Mouse (Mus musculus) splenic B cell, adult 2 months (primary cell): Measurements from ENCODE around the gene Farp1.

ENCODE experiments used
- DNase-seq: peaks from one replicate; pipeline ENCODE4 v3.0.0-alpha.2; 2011; ENCODE audit warnings: low read depth, low spot score
- H3K27me3 ChIP-seq: 2 replicates; pipeline ENCODE4 v1.6.1; 2012; ENCODE audit warnings: mild to moderate bottlenecking, low read length, moderate library complexity, mixed read lengths; ENCODE audit not compliant: control insufficient read depth, poor library complexity, insufficient read depth, severe bottlenecking
- H3K36me3 ChIP-seq: 2 replicates; pipeline ENCODE4 v1.6.1; 2012; ENCODE audit warnings: mild to moderate bottlenecking, low read length, moderate library complexity, mixed read lengths; ENCODE audit not compliant: control insufficient read depth, poor library complexity, insufficient read depth, severe bottlenecking

Farp1 gene

DNA sequence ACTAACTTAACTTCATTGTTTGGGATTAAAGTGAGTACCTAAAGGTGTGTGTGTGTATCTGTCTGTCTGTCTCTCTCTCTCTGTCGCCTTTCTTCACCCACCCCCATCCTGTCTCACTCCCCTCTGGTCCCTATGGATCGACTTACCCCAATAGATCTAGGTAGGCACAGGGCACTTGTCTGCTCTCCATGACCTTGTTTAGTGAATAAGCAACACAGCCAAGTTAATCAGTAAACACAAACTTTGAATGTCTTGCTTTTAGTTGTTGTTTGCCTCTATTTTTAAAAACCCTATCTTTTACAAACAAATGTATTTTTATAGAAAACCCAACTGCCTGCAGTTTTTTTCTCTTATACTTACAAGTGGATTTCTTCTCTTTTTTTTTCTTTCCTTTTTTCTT lies 123.6 kb downstream of the Farp1 start:
- no peaks in the 10 kb centered on the region for H3K27me3 ChIP-seq
- no peak for DNase-seq

GRCm38 (mm10) chr14:121162822-121163221 lies 127.8 kb downstream of the Farp1 start:
- H3K36me3 ChIP-seq: no peaks in the 10 kb centered on the region
- DNase-seq: no peak

More for the DNA sequence above, 123.6 kb downstream of the Farp1 start:
- H3K36me3 ChIP-seq: no peaks in the 10 kb centered on the region

GRCm38 (mm10) chr14:121164866-121165265 lies 129.9 kb downstream of the Farp1 start:
- H3K36me3 ChIP-seq: no peaks in the 10 kb centered on the region
- DNase-seq: peak; percentile 15
- H3K27me3 ChIP-seq: no peaks in the 10 kb centered on the region

More at GRCm38 (mm10) chr14:121162822-121163221, 127.8 kb downstream of the Farp1 start:
- no peaks in the 10 kb centered on the region for H3K27me3 ChIP-seq

DNA sequence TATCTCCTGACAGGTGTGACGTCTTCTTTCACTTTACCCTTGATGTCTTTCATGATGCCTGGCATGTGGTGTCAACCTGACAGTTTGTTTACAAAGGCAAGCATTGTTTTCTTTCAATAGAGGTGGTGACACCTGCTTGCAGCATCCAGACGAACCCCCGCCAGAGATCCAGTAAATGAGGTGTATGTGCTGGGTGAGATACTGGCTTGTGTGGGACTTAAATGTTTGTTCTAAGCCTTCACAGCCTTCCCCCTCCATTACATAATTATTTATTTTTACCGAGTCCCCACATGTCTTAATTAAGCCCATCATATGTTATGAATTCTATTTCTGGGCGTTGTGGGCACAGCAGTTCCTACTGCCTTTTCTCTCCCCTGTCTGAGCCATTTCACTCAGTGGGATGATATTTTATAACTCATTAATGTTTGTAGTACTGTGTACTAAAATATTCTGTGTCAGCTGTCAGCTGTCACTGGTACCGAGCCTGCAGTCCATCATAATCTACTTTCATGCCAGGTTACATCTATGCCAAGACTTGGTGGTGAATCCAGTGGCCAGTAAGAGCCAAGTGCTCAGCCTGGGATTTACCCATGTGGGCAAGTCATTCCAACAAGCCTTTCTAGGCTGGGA lies 130.5 kb downstream of the Farp1 start:
- DNase-seq: no peak
- Histone ChIP-seq H3K36me3 (no peaks in the 10 kb centered on the region), H3K27me3 (no peaks in the 10 kb centered on the region)

DNA sequence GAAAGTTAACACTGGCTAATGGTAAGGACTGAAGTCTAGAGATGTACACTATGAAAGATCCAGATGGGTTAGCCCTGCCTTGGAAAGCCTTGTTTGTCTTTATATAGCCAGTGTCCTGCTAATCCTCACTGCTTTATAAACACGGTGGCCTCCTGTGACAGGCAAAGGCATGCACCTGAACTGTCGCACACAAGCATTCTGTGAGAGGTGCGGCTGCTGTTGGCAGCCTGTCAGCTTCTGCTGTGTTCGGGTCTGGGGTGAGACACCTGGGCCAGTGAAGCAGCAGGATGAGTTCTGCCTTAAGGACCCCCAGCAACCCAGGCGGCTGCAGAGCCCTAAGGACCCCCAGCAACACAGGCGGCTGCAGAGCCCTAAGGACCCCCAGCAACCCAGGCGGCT lies 131.0 kb downstream of the Farp1 start:
- no peak for DNase-seq
- H3K27me3 ChIP-seq: no peaks in the 10 kb centered on the region
- H3K36me3 ChIP-seq: no peaks in the 10 kb centered on the region

DNA sequence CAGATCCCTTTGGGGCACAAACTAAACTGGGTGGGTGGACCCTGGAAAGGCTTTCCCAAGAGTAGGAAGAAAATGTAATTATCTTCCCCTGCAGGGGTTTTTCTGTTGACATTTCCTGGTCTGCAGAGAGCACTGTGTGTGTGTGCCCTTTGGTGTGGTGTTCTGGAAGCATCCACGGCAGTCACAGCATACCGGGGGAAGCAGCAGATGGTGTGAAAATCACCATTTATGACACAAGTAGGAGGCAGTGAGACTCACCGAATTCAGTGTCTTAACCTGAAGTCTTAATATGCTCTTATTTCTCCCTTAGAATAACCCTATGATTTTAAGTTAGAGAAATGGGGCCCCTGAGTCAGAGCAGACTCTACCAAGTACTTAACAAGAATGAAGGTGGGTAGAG lies 133.7 kb downstream of the Farp1 start:
- Histone ChIP-seq H3K36me3 (no peaks in the 10 kb centered on the region), H3K27me3 (no peaks in the 10 kb centered on the region)
- no peak for DNase-seq

- Histone ChIP-seq H3K27me3 (no peaks in the 10 kb centered on the region), H3K36me3 (no peaks in the 10 kb centered on the region)
- DNase-seq: no peak
These were observed 135.3 kb downstream of the Farp1 start for GRCm38 (mm10) chr14:121170321-121170720.

DNA sequence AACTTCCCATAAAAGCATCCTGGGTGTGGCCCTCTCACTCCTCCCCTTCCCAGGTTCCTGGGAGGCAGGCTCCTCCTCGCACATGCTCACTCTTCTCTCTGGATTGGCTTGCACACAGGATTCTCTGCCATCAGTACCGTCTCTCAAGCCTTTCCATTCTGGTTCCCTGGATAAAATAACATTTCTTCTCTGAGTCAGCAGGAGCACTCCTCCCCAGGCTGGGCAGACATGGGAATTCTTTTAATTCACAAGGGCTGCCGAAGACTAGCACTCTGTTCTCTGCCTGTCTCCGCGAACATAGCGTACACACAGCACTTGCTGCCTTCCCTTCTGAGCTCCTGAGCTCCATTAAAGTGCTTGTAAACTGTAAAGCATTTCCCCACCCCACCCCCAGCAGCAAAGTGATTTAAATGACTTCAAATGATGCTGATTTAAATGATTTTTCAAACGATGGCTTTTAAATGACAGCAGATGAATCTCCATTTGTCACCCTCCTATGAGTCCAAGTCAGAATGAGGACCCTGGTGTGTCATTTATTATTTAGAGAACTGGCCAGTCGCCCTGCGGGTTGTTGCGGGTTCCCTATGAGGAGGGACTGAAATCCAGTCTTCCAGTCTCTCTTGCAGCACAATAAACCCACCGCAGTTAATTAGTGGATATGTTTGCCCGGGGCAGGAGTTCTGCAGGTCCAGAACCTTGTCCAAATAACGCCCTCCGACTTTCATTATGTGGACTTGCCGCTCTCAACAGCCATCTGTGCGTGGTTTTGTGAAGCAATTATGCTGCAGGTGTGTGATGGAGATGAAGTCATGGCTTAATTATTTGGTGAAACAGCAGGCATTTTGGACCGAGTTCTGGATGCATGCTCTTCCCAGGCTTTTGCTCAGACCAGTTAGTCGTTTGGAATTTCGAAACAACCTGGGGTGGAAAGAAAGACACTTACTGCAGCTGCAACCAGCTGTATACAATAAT lies 137.4 kb downstream of the Farp1 start:
- H3K27me3 ChIP-seq: no peaks in the 10 kb centered on the region
- no peak for DNase-seq
- no peaks in the 10 kb centered on the region for H3K36me3 ChIP-seq

- Histone ChIP-seq H3K36me3 (no peaks in the 10 kb centered on the region), H3K27me3 (no peaks in the 10 kb centered on the region)
- DNase-seq: peak; percentile 20
These were observed 140.4 kb downstream of the Farp1 start for GRCm38 (mm10) chr14:121175385-121175784.

DNA sequence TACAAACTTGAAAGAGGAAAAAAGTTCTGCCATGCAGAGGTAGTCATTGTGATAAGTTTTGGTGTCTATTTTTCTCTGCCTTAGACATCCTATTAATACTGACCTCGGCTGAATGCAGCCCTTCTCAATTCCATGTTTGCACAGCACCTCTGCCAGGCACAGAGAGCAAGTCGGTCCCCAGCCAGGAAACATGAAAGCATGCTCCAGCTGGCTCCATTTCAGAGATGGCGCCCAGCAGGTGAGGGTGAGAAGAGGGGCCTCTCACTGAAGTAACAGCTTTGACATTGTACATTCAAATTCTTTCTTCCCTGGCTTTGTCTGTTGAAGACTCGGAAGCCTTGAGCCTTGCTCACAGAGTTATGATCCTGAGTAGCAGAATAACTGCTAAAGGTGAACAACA lies 140.9 kb downstream of the Farp1 start:
- DNase-seq: no peak
- Histone ChIP-seq H3K27me3 (no peaks in the 10 kb centered on the region), H3K36me3 (no peaks in the 10 kb centered on the region)

DNA sequence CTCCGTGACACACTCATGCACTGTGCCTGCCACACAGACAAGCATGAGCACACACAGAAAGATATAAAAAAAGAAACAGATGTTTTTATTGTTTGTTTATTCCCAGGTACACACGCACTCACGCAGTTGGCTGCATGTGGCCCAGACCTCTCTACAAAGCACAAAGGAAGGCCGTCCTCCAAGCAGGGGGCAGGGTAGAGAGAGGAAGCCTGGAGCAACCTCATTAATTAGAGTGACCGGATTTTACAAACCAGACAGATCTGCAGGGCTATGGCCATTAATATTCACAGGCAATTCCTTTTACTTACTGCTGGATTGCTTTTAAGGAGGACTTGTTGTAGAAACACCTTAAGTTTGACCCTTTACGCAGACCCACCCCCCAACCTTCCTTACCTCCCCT lies 142.9 kb downstream of the Farp1 start:
- H3K36me3 ChIP-seq: no peaks in the 10 kb centered on the region
- no peaks in the 10 kb centered on the region for H3K27me3 ChIP-seq
- DNase-seq: no peak

- Histone ChIP-seq H3K36me3 (no peaks in the 10 kb centered on the region), H3K27me3 (no peaks in the 10 kb centered on the region)
- DNase-seq: no peak
These were observed 145.6 kb downstream of the Farp1 start for GRCm38 (mm10) chr14:121180611-121181010.

DNA sequence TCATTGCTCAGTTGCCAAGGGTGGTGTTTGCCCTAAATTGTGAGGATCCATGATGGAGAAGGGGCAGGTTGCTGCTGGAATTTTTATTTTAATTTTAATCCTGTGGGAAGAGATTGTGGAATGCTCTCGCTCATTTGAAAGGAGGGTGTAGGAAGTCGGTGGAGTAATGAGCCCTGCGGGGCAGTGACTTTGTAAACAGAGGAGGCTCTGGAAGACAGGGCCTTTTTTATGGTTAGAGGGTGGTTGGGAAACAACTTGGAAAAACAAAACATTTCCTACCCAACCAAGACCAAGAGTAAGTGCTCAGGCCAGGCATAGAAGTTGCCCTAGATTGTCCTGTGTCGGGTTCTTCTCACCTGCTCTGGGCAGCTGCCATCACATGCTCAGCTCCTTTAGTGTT lies 146.8 kb downstream of the Farp1 start:
- DNase-seq: no peak
- Histone ChIP-seq H3K27me3 (no peaks in the 10 kb centered on the region), H3K36me3 (no peaks in the 10 kb centered on the region)

- Histone ChIP-seq H3K27me3 (no peaks in the 10 kb centered on the region), H3K36me3 (no peaks in the 10 kb centered on the region)
- DNase-seq: no peak
These were observed 148.0 kb downstream of the Farp1 start for GRCm38 (mm10) chr14:121182967-121183366.

GRCm38 (mm10) chr14:121183414-121184130 lies 148.6 kb downstream of the Farp1 start:
- no peak for DNase-seq
- Histone ChIP-seq H3K36me3 (no peaks in the 10 kb centered on the region), H3K27me3 (no peaks in the 10 kb centered on the region)
